Mouse (Mus musculus): ENCODE results near the gene Zfp764.
"Not testable (repeated sequence)": the region's sequence is repeated elsewhere in the genome, so short reads cannot be mapped to it uniquely, and the experiment has no call there.

Zfp764 gene

DNA sequence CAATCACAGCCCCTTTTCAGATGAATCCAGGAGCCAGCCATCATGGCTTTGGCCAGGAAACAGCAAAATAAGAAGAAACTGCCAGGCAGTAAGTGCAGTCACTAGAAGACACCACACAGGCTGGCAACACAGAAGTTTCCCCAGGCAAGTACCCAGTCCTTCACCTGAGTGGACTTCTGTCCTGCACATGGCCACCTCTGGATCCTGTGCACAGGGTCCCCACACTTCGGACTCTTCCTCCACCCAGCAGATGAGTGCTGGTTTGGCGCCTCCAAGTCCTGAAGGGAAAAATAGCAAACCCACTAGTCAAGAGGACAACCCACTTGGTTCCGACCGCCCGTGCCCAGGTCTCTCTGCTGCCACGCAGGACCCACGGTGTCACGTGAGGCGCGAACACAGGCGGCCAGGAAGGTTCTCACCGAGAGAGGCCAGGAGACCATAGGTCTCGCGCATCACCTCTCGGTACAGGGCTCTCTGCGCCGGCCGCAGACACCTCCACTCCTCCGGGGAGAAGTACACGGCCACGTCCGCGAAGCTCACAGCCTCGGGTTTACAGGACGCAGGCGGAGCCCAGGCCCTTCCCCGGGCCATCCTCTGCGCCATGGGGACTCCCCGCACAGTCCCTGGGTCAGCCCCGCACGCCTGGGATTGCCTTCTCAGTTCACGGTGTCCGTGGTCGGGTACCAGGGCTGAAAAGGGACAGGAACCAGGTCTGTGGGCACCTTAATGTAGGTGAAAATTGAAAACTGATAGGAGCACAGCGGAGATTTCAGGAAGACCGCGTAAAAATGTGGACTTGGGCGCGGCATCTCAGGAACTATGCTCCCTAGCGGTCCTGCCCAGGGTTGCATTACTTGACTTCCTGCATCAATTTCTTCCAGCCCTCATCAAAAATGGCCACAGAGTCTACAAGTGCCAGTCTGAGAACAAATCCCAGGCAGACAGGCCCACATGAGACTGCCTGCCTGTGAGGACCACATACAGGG is at the start of gene Zfp764:
Gene Zfp764 (minus strand): TSS at position 821 of the 986 bp plus-strand sequence.
- DNase-seq (ENCODE audit: low spot score in 2 of 2), result peak; percentile 58 to 93

DNA sequence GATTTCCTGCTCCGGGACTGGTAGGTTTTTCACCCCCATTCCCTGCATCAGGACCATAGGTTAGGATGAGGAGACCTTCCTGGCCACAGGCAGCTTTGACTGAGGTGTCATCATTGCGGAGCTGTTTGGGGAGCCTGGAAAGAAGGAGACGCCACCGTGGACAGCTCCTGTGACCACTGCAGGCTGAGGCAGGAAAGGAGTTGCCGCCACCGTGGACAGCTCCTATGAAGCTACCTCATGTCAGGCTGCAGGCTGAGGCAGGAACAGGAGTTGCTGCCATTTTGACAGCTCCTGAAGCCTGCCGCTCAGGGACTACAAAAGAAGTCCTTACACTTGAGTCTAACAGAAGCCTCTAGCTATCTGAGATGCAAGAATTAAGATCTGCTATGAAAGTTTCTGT is 48.3 kb upstream of the Zfp764 start:
- no peak for DNase-seq (ENCODE audit: low spot score in 2 of 2)

DNA sequence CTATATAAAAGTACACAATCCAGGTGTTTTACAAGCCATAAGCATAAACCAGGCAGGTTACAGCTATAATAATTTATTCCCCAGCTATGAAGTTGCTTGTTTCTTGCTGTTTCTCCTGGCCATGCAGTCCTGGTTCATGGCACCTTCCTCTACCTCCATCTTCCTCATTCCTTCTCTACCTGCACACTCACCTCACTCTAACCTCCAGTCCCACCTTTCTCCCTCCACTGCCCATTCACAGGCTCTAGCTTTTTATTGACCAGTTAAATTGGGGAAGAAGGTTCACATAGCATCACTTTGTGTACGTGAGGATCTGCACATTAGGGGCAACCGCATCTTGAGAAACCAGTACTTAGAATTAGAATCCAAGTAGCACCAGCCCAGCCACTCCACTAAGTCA is 46.4 kb upstream of the Zfp764 start:
- no peak for DNase-seq (ENCODE audit: low spot score in 2 of 2)

DNA sequence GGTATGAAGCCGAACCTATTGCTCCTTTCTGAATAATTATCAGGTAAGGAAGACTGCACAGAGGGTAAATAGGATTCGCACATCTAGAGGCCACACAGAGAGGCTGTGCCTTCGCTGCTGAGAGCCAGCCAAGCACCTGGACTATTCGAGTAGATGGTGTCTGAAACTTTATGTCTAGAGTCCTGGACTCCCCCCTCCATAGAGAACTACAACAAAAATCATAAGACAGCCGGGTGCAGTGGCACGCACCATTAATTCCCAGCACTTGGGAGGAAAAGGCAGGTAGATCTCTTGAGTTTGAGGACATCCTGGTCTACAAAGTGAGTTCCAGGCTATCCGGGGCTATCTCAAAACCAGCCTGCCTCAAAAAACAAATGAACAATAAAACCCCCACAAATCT is 43.3 kb upstream of the Zfp764 start:
- no peak for DNase-seq (ENCODE audit: low spot score in 2 of 2)

DNA sequence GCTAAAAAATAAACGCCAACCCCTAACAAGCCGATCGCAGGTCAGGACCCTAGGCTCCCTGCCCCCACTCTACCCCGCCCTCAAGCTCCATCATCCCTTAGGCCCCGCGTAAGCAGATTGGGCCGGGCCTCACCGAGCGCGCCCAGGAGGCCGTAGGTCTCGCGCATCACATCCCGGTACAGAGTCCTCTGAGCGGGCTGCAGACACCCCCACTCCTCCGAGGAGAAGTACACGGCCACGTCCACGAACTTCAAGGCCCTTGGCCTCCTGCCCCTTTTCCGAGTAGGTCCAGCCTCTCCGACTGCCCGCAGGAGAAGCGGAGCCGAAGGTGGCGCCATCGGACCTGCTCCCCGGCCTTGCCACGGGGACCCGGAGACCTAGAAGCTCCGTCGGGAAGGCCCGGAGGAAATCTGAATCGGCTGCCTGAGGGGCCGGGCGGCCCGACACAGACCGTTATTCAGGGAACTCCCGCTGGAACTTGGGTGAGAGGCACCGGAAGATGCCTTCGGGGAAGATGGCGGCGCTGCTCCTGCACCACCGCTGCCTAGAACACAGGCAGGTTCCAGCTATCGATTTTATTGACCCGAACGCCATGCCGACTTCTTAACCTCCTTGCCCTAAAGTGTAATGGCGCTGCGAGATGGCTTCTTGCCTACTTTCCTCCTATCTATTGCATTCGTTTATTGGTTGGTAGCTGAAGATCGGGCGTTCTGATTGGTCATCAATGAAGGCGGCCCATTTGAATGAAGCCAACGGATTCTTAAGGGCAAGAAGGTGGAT is 42.1 kb upstream of the Zfp764 start, which contains the start of gene Zfp689:
Gene Zfp689 (minus strand): TSS at position 638 of the 780 bp plus-strand sequence.
- peak; percentile 91 to 99 for DNase-seq (ENCODE audit: low spot score in 2 of 2)

DNA sequence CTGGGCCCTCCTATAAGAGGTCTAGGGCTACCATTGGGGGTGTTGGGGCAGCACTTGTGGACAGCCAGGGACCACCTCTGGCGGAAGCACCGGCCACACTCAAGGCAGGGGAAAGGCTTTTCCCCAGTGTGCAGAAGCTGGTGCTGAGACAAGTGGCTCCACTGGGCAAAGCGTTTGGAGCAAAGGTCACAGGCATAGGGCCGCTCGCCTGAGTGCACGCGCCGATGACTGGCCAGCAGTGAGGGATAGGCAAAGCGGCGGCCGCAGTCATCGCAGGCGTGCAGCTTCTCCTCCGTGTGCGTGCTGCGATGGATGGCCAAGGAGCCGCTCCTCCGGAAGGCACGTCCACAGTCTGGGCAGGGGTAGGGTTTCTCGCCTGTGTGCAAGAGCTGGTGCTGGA is 37.4 kb upstream of the Zfp764 start:
- no peak for DNase-seq (ENCODE audit: low spot score in 2 of 2)

DNA sequence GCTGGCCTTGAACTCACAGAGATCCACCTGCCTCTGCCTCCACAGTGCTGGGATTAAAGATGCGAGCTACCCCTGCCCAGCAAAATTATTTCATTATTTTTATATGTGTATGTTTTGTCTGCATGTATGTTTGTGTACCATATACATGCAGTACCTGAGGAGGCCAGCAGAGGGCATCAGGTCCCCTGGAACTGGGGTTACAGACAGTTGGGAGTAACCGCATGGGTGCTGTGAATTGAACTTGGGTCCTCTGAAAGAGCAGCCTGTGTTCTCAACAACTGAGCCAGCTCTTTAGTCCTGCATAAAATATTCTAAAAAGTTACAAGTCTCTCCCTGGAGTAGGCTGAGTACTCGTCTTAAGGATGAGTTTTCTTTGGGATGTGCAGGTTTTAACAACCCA is 31.1 kb upstream of the Zfp764 start:
- no peak for DNase-seq (ENCODE audit: low spot score in 2 of 2)

DNA sequence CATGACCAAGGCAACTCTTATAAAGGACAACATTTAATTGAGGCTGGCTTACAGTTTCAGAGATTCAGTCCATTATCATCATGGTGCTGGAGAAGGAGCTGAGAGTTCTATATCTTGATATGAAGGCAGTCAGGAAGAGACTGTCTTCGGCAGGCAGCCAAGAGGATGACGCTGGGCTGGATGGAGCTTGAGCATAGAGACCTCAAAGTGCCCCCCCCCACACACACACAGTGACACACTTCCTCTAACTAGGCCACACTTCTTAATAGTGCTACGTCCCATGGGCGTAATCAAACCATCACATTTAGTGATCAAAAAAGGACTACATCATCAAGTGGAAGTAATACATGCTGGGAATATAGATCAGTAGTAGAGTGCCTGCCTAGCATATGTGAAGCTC is 28.6 kb upstream of the Zfp764 start:
- DNase-seq (ENCODE audit: low spot score in 2 of 2), result no peak

DNA sequence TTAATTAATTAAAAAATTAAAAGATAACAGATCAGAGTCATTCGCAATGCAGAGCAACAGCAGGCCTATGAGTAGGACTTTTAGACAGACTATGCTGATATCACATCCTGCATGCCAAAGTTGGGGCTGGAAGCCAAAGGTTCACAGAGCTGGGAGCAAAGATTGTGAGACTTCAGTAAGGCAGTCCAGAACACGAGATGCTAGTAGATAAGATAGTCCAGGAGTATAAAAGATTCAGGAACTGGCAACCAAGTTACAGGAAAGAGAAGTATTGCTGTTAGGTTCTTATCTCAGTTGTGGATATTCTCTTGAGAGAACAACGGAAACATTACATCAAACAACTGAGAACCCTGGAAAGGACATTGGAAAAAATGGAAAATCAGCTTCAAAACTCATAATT is 19.7 kb upstream of the Zfp764 start:
- DNase-seq (ENCODE audit: low spot score in 2 of 2), result no peak

DNA sequence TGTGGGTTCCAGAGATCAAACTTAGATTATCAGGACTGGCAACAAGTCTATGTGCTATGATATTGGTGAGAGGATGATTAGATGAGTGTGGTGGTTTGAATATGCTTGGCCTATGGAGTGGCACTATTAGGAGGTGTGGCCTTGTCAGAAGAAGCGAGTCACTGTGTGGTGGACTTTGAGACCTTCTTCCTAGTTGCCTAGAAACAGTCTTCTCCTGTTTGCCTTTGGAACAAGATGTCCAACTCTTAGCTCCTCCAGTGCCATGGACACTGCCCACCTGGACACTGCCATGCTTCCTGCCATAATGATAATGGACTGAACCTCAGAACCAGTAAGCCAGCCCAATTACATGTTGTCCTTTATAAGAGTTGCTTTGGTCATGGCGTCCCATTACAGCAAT is 19.3 kb upstream of the Zfp764 start:
- no peak for DNase-seq (ENCODE audit: low spot score in 2 of 2)

DNA sequence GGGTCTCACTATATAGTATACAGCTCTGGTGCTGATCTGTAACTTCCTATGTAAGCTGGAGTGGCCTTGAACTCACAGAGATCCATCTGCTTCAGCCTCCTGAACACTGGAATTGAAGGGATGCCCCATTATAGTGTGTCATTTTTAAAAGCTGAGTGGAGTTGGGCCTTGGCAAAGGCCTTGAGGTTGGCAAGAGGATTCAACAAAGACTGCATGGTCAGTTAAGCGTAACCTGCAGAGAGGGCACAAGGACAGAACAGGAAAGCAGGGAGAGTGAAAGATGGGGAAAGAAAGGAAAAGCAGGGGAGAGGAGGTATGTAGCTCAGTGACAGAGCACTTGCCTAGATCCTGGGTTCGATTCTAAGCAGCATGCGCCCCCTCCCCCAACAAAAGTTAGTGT is 18.7 kb upstream of the Zfp764 start:
- no peak for DNase-seq (ENCODE audit: low spot score in 2 of 2)

DNA sequence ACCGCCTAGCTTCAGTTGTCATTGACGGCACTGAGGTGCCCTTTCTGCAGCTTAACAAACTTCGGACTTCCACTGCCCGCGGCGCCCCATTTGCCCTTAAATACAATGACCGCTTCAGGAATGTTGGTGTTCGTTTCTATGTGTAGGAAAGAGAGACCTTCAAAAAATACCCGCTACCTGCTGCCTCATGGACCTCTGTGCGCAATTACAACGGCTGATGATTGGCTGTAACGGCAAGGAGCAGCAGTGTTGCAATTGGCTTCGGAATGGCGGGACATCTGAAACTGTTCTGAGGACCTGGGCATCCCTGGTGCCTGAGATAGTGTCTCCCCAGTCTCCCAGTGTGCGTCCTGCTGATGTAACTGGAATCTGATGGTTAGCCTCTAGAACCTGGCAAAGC is 15.6 kb upstream of the Zfp764 start:
- peak in 1 of 2 experiments; percentile 48 for DNase-seq (ENCODE audit: low spot score in 2 of 2)

DNA sequence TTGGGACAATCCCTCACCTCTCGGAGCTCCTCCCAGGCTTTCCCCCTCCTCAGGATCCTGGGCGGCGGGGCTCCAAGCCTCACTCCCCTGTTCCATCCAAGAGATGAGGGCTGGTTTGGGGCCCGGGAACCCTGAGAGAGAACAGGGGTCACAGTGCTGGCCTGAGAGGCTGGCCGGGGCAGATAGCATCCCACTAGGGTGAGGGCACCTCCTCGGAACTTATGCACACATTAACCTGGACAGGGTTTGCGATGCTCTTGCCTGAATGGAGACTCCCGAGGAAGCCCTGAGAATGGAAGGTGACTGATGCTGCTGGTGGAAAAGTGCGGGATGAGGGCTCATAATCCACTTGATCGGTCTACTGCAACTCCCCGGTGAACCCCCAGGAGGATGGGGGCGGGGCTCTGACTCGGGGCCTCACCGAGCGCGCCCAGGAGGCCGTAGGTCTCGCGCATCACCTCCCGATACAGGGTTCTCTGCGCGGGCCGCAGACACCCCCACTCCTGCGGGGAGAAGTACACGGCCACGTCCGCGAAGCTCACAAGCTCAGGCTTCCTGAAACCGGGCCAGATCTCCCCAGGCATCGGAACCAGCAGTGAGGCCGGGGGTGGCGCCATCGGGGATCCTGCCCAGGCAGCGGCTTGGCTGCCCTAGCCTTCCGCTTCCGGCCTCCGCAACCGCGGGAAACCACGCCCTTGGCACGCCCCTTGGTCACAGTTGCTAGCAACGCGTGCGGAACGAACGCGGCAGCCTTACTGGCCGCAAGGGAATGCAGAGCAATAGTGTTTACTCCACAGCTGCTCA is 15.0 kb upstream of the Zfp764 start, which contains the start of gene Zfp688:
Gene Zfp688 (minus strand): TSS at position 681 of the 804 bp plus-strand sequence.
- DNase-seq (ENCODE audit: low spot score in 2 of 2), result peak; percentile 66 to 90

DNA sequence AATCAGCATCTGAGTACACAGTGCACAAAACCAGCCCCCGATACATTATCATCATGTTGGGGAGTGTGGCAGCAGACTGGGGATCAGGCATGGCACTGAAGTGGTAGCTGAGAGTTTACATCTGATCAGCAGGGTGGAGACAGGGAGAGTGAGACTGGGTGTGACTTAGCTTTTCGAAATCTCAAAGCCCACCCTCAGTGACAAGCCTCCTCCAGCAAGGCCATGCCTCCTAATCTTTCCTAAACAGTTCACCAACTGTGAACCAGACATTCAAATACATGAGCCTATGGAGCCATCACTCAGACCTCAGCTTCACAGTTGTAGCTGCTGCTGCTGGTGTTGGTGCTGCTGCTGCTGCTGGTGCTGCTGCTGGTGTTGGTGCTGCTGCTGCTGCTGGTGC is 4.8 kb upstream of the Zfp764 start:
- DNase-seq (ENCODE audit: low spot score in 2 of 2), result no peak

DNA sequence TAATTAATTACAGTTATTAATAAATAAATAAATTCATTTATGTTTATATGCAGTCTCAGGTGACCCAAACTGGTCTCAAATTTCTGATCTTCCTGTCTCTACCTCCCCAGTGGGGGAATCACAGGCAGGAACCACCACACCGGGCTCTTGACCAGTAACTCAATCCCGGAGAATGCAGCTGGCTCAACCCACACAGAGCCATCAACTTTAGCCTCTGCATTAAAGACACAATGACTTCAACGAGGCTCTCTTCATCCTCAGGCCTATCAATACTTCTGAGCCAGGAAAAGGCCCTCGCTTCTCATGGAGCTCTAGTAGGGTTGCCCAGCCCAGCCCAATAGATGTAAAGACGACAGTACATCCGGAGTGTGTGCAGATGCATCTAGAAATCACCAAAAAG is 2.5 kb downstream of the Zfp764 start:
- DNase-seq (ENCODE audit: low spot score in 2 of 2), result not testable (repeated sequence)

DNA sequence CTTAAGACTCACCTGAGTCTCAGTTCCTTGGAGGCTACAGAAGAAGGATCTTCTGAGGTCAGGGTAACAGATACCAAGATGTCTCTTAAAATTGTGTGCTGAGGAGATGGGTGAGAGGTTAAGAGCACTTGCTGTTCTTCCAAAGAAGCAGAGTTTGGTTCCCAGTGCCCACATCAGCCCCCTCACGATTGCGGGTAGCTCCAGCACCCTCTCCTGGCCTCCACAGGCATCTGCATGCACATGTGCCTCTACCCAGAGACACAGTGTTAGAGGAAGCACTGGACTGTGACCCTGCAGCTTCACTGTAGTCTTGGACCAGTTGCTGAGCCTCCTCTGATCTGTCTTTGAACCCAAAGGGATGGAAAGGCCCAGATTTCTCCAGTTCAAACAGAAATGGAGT is 3.6 kb downstream of the Zfp764 start:
- no peak for DNase-seq (ENCODE audit: low spot score in 2 of 2)

DNA sequence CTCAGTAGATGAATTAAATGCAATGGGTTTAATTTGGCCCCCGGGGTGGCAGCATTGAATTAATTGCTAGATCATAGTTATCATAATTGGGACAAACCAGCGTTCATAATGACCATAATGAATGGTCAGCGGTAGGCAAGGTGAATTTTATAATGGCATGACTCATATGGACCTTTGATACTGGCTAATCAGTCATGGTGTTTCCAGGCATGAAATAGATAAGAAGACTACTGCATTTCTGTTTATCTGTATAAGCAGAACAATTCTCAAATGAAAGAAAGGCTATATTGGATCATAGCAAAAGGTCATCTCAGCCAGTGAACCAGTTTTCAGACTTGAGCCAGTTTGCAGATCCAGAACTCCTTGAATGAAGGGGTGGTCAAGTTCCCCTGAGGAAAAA is 6.3 kb downstream of the Zfp764 start:
- no peak for DNase-seq (ENCODE audit: low spot score in 2 of 2)

DNA sequence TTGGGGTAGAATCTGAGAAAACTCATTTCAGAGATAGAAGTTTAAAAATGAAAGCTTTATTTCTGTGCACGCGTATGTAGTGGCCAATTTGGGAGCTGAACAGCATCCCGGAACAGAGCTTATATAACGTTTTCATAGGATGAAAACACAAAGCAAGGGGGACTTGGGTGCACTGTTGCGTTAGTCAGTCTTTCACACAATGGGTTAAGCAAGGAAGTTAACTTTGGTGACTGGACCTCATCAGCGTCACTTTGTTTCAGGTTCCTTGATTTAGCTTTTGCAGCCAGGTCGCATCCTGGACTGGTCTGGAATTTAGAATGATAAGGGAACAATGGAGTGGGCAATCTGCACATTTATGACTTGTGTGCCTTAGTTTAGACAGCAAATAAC is 12.7 kb downstream of the Zfp764 start:
- DNase-seq (ENCODE audit: low spot score in 2 of 2), result no peak

DNA sequence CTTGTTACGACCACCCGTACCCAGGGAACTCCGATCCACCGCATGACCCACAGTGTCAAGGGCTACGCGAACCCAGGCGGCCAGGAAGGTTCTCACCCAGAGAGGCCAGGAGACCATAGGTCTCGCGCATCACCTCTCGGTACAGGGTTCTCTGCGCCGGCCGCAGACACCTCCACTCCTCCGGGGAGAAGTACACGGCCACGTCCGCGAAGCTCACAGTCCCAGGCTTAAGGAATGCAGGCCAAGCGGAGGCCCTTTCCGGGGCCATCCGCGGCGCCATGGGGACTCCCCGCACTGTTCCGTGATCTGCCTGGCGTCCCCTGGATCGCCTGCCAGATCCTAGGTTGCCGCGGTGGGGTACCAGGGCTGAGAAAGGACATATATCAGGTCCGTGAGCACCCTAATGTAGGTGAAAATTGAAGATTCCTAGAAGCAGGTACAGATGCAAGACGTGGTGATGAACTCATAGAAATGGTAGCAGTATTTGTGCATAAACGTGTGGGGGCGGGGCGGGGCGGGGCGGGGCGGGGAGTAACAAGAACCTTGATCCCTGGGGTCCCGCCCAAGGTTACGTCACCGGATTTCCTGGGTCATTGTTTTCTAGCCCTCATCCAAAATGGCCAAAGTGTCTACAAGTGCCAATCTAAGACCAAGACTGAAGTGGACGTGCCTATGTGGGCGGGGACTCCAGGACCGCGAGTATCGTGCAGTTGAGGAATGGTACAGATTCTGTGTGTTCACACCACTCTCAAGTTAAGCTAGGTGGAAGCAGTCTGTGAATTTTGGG is 13.3 kb downstream of the Zfp764 start, which contains the start of gene E430018J23Rik:
Gene E430018J23Rik (minus strand): TSS at position 473 of the 787 bp plus-strand sequence.
- peak; percentile 94 to 99 for DNase-seq (ENCODE audit: low spot score in 2 of 2)

DNA sequence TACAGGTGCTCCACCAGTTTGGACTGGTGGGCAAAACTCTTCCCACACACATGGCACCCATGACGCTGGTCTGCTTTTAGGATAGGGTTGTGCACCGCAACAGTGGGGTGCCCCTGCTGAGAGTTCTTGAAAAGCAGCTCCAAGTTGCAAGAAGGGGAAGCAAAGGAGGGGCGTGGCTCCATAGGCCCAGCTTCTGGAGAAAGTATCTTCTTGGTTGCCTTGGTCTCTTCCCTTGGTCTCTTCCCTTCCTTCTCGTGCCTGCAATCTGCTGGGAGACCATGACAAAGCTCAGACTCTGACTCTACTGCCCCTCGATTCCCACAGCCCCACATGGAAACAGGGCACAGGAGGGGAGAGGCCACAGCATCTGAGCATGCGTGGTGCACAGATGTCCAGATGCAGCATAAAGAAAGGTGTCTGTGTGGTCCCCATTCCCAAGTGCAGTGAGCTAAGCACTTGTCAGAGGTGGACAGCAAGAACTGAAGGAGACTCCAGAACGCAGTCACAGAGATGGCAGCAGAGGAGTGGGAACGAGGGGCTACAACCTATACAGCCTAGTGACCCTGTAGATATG is 14.3 kb downstream of the Zfp764 start:
- DNase-seq (ENCODE audit: low spot score in 2 of 2), result no peak

All from left cerebral cortex, adult 9 months (tissue).